Mouse (Mus musculus): Measurements from ENCODE around the gene Fto. TPM values are rescaled to one million over a fixed set of nuclear protein-coding genes. Genes with fewer than 3 reads are reported as not detected.

Gene Fto
- total and polyA plus RNA-seq, 3 experiments: 12.2 to 50.1 (median 17.3) TPM

DNA sequence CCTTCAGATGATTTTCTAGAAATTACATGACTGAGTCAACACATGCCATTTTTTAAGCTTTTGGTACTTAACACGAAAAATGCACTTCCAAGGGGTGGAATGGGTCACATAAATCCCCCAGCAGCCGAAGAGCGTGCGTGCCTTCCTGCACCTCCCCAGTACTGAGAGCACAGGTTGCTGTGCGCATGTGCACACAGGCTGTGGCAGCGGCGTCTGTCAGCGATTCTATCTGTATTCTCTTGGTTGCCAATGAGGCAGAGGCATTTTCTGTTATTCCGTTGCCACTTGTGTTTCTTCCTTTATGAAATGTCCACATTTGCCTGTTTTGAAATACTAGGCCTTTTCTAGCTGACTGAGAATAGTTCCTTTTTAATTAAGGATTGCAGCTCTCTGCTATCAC is 324.4 kb downstream of the Fto start:
- no peak for TF ChIP-seq TAL1 (conservative IDR thresholded peaks at IDR 0.05; ENCODE audit: low read depth, low read length)
- TF ChIP-seq GATA1 (IDR thresholded peaks at IDR 0.05; ENCODE audit: borderline replicate concordance, low read length): no peak
- TF ChIP-seq POLR2AphosphoS5 (IDR thresholded peaks at IDR 0.05; ENCODE audit: insufficient replicate concordance, low read depth, low read length): no peak
- TF ChIP-seq CTCF (IDR thresholded peaks at IDR 0.05; ENCODE audit: low read depth, low read length): no peak
- no peak for TF ChIP-seq GATA2 (IDR thresholded peaks at IDR 0.05; ENCODE audit: borderline replicate concordance, low read depth, low read length)
- Histone ChIP-seq H3K27me3 (ENCODE audit: insufficient read depth, low read length) (no peaks in the 10 kb centered on the region), H3K36me3 (replicated peaks) (peaks cover 25% of the 10 kb centered on the region), H3K4me3 (ENCODE audit: low read depth, low read length) (no peak overlapping the region), H3K9me3 (replicated peaks) (peaks cover 18% of the 10 kb centered on the region), H3K4me1 (ENCODE audit: insufficient read depth, low read depth, low read length) (no peaks in the 10 kb centered on the region)
- ATAC-seq (ENCODE audit: extremely low read depth, insufficient number of reproducible peaks, low FRiP score, poor library complexity, severe bottlenecking) (no peak), DNase-seq (ENCODE audit: low spot score) (no peak)

DNA sequence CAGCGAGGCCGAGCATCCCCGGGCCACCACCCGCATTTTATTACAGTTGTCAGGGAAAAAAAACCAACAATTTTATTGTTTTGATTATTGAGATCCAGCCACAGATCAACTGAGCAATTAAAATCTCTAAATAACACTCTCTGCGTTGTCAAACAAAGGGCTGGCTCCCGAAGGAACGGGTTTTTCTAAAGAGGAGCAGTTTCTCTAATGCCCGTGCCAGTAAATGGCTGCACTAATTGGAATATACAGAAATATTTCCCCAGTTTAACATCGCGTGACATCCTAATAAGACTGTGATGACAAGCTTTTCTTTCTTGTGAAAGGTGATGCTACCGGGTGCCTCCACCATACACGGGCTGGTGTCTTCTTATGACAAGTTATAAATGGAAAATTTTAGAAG is 324.9 kb downstream of the Fto start:
- H3K27me3 ChIP-seq (ENCODE audit: insufficient read depth, low read length): no peaks in the 10 kb centered on the region
- no peaks in the 10 kb centered on the region for H3K4me1 ChIP-seq (ENCODE audit: insufficient read depth, low read depth, low read length)
- DNase-seq (ENCODE audit: low spot score) (no peak), ATAC-seq (ENCODE audit: extremely low read depth, insufficient number of reproducible peaks, low FRiP score, poor library complexity, severe bottlenecking) (no peak)
- H3K36me3 ChIP-seq (replicated peaks): peaks cover 27% of the 10 kb centered on the region
- TF ChIP-seq GATA1 (IDR thresholded peaks at IDR 0.05; ENCODE audit: borderline replicate concordance, low read length) (no peak), TAL1 (conservative IDR thresholded peaks at IDR 0.05; ENCODE audit: low read depth, low read length) (no peak), POLR2AphosphoS5 (IDR thresholded peaks at IDR 0.05; ENCODE audit: insufficient replicate concordance, low read depth, low read length) (no peak), GATA2 (IDR thresholded peaks at IDR 0.05; ENCODE audit: borderline replicate concordance, low read depth, low read length) (no peak), CTCF (IDR thresholded peaks at IDR 0.05; ENCODE audit: low read depth, low read length) (no peak)
- peaks cover 18% of the 10 kb centered on the region for H3K9me3 ChIP-seq (replicated peaks)
- no peak overlapping the region for H3K4me3 ChIP-seq (ENCODE audit: low read depth, low read length)

DNA sequence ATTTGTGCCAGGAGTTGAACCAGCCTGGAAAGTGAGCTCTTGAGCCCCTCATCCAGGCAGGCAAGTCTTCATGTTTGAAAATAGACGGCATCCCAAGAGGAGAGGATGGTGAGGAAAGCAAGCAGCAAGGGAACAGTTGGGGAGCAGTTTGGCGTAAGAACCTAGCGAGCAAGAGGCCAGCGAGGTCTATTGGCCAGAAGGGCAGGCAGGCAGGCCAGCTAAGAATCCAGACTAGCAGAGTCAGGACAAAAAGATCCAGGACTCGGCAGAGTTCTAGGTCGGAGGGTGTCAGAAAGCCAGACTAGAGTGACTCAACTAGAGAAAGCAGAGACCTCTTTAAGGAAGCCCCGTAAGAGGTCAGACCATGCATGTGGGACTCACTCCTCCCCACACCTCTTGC is 327.1 kb downstream of the Fto start:
- ATAC-seq (ENCODE audit: extremely low read depth, insufficient number of reproducible peaks, low FRiP score, poor library complexity, severe bottlenecking): no peak
- no peaks in the 10 kb centered on the region for H3K27me3 ChIP-seq (ENCODE audit: insufficient read depth, low read length)
- H3K9me3 ChIP-seq (replicated peaks): peaks cover 18% of the 10 kb centered on the region
- TF ChIP-seq TAL1 (conservative IDR thresholded peaks at IDR 0.05; ENCODE audit: low read depth, low read length): no peak
- no peak for TF ChIP-seq GATA2 (IDR thresholded peaks at IDR 0.05; ENCODE audit: borderline replicate concordance, low read depth, low read length)
- TF ChIP-seq CTCF (IDR thresholded peaks at IDR 0.05; ENCODE audit: low read depth, low read length): no peak
- no peak for TF ChIP-seq POLR2AphosphoS5 (IDR thresholded peaks at IDR 0.05; ENCODE audit: insufficient replicate concordance, low read depth, low read length)
- no peak for TF ChIP-seq GATA1 (IDR thresholded peaks at IDR 0.05; ENCODE audit: borderline replicate concordance, low read length)
- H3K4me1 ChIP-seq (ENCODE audit: insufficient read depth, low read depth, low read length): no peaks in the 10 kb centered on the region
- no peak for DNase-seq (ENCODE audit: low spot score)
- peaks cover 14% of the 10 kb centered on the region for H3K36me3 ChIP-seq (replicated peaks)
- H3K4me3 ChIP-seq (ENCODE audit: low read depth, low read length): no peak overlapping the region

DNA sequence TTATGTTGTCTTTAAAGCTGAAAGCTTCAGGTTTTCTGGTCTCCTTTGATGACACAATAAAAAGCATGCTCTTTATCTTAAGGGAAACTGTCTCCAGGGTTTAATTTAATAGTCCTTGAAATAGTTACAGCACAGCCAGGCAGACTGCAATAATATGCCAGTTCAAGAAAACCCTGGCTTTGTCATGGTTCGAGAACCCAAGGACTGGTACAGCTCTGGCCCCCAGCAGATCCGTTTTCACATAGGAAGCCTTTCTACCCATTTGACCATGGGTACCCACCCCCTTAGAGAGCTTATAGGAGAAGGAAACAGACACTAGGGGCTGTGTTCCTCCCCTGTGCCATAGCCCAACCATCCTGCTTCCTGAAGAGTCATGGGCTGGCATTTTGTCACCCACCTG is 332.2 kb downstream of the Fto start:
- peaks cover 10% of the 10 kb centered on the region for H3K36me3 ChIP-seq (replicated peaks)
- TF ChIP-seq POLR2AphosphoS5 (IDR thresholded peaks at IDR 0.05; ENCODE audit: insufficient replicate concordance, low read depth, low read length) (no peak), GATA1 (IDR thresholded peaks at IDR 0.05; ENCODE audit: borderline replicate concordance, low read length) (no peak), CTCF (IDR thresholded peaks at IDR 0.05; ENCODE audit: low read depth, low read length) (no peak), TAL1 (conservative IDR thresholded peaks at IDR 0.05; ENCODE audit: low read depth, low read length) (no peak), GATA2 (IDR thresholded peaks at IDR 0.05; ENCODE audit: borderline replicate concordance, low read depth, low read length) (no peak)
- ATAC-seq (ENCODE audit: extremely low read depth, insufficient number of reproducible peaks, low FRiP score, poor library complexity, severe bottlenecking): no peak
- H3K4me3 ChIP-seq (ENCODE audit: low read depth, low read length): no peak overlapping the region
- H3K27me3 ChIP-seq (ENCODE audit: insufficient read depth, low read length): no peaks in the 10 kb centered on the region
- H3K4me1 ChIP-seq (ENCODE audit: insufficient read depth, low read depth, low read length): no peaks in the 10 kb centered on the region
- H3K9me3 ChIP-seq (replicated peaks): no peaks in the 10 kb centered on the region
- DNase-seq (ENCODE audit: low spot score): no peak

DNA sequence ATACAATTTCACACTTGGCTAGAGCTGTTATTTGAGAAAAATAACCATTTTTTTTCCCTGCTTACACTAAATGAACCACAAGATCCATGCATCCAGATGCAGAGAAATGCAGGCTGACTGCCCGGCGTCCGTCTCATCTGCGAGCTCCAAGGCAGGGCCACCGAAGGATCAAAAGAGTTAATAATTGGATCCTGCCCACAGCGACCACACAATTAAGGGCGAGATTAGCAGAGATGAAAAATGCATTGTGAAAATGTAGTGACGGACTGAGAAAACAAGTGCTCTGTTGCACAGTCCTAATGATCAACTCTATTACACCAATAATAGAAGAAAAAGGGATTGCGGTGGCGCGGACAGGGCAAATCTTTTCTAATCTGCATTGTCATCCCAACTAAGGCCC is 334.6 kb downstream of the Fto start:
- TF ChIP-seq CTCF (IDR thresholded peaks at IDR 0.05; ENCODE audit: low read depth, low read length) (no peak), TAL1 (conservative IDR thresholded peaks at IDR 0.05; ENCODE audit: low read depth, low read length) (no peak), GATA2 (IDR thresholded peaks at IDR 0.05; ENCODE audit: borderline replicate concordance, low read depth, low read length) (no peak), GATA1 (IDR thresholded peaks at IDR 0.05; ENCODE audit: borderline replicate concordance, low read length) (no peak), POLR2AphosphoS5 (IDR thresholded peaks at IDR 0.05; ENCODE audit: insufficient replicate concordance, low read depth, low read length) (no peak)
- H3K4me1 ChIP-seq (ENCODE audit: insufficient read depth, low read depth, low read length): no peaks in the 10 kb centered on the region
- no peak overlapping the region for H3K4me3 ChIP-seq (ENCODE audit: low read depth, low read length)
- ATAC-seq (ENCODE audit: extremely low read depth, insufficient number of reproducible peaks, low FRiP score, poor library complexity, severe bottlenecking): no peak
- no peak for DNase-seq (ENCODE audit: low spot score)
- H3K27me3 ChIP-seq (ENCODE audit: insufficient read depth, low read length): no peaks in the 10 kb centered on the region
- peaks cover 4% of the 10 kb centered on the region; the same call in 1 of the 2 replicates for H3K9me3 ChIP-seq (replicated peaks)
- H3K36me3 ChIP-seq (replicated peaks): peaks cover 10% of the 10 kb centered on the region

DNA sequence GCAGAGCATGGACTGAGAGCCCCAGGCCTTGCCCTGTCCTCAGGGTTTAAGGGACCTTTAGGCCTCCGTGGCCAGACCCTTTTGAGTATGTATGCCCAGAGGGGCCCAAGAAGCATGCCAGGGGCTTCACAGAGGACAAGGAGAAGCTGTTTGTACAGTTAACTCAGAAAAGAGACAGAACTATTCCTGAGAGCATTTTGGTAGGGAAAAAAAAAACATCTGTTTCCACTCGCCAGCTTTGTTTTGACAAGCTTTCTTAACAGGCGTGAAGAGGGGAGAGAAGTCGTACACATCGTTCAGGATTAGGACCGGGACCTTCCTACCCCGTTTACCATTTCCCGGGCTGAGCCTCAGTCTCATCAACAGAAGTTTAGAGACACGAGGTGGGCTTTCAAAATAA is 335.5 kb downstream of the Fto start:
- H3K27me3 ChIP-seq (ENCODE audit: insufficient read depth, low read length): no peaks in the 10 kb centered on the region
- no peak for DNase-seq (ENCODE audit: low spot score)
- ATAC-seq (ENCODE audit: extremely low read depth, insufficient number of reproducible peaks, low FRiP score, poor library complexity, severe bottlenecking): no peak
- H3K4me3 ChIP-seq (ENCODE audit: low read depth, low read length): no peak overlapping the region
- no peak for TF ChIP-seq POLR2AphosphoS5 (IDR thresholded peaks at IDR 0.05; ENCODE audit: insufficient replicate concordance, low read depth, low read length)
- no peak for TF ChIP-seq TAL1 (conservative IDR thresholded peaks at IDR 0.05; ENCODE audit: low read depth, low read length)
- TF ChIP-seq GATA1 (IDR thresholded peaks at IDR 0.05; ENCODE audit: borderline replicate concordance, low read length): no peak
- TF ChIP-seq GATA2 (IDR thresholded peaks at IDR 0.05; ENCODE audit: borderline replicate concordance, low read depth, low read length): no peak
- TF ChIP-seq CTCF (IDR thresholded peaks at IDR 0.05; ENCODE audit: low read depth, low read length): no peak
- H3K36me3 ChIP-seq (replicated peaks): peaks cover 13% of the 10 kb centered on the region
- H3K9me3 ChIP-seq (replicated peaks): peaks cover 8% of the 10 kb centered on the region; the same call in 1 of the 2 replicates
- H3K4me1 ChIP-seq (ENCODE audit: insufficient read depth, low read depth, low read length): no peaks in the 10 kb centered on the region

Measured in G1E (cell line).